Mouse (Mus musculus): ENCODE measurements around the gene Slc35b1. TPM values are rescaled to one million over a fixed set of nuclear protein-coding genes. Genes with fewer than 3 reads are reported as not detected.

Gene Slc35b1
- polyA plus RNA-seq, 1 experiment from 2014 or later: 143 TPM

- ATAC-seq (replicated peaks): no peak
- Histone ChIP-seq H3K9me3 (no peaks in the 10 kb centered on the region), H3K4me1 (peaks cover 22% of the 10 kb centered on the region), H3K9ac (no peak overlapping the region), H3K4me2 (no peak overlapping the region), H3K27ac (no peak overlapping the region), H3K27me3 (replicated peaks) (no peaks in the 10 kb centered on the region), H3K36me3 (replicated peaks) (peaks cover 42% of the 10 kb centered on the region), H3K4me3 (no peak overlapping the region)
- 76% methylated on average over 3 of the region's 3 CpGs for WGBS
Measured at GRCm38 (mm10) chr11:95389006-95389405, 4.5 kb downstream of the Slc35b1 start.

DNA sequence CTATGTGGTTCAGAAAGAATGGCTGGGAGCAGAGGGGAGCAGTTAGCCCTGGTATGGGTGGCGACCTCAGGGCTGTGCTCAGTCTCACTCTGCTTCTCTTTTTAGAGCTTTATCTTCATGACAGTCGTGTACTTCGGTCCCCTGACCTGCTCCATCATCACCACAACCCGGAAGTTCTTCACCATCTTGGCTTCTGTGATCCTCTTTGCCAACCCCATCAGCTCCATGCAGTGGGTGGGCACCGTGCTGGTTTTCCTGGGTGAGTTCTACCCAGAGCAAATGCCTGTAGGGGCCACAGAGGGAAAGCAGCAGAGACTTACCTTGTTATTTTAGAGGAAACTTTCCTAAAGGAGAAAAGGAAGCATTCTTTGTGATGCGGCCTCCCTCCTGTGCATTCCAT lies 5.9 kb downstream of the Slc35b1 start:
- Histone ChIP-seq H3K4me3 (no peak overlapping the region), H3K4me1 (peaks cover 21% of the 10 kb centered on the region), H3K27me3 (replicated peaks) (no peaks in the 10 kb centered on the region), H3K27ac (no peak overlapping the region), H3K9ac (no peak overlapping the region), H3K4me2 (no peak overlapping the region), H3K36me3 (replicated peaks) (peaks cover 42% of the 10 kb centered on the region), H3K9me3 (no peaks in the 10 kb centered on the region)
- 99% methylated on average over 6 of the region's 6 CpGs for WGBS
- ATAC-seq (replicated peaks): no peak

- ATAC-seq (replicated peaks): no peak
- Histone ChIP-seq H3K9me3 (no peaks in the 10 kb centered on the region), H3K9ac (no peak overlapping the region), H3K36me3 (replicated peaks) (peaks cover 42% of the 10 kb centered on the region), H3K27me3 (replicated peaks) (no peaks in the 10 kb centered on the region), H3K4me2 (no peak overlapping the region), H3K4me1 (peaks cover 13% of the 10 kb centered on the region), H3K4me3 (no peak overlapping the region), H3K27ac (no peak overlapping the region)
- WGBS: 63% methylated on average over 4 of the region's 4 CpGs
Measured at GRCm38 (mm10) chr11:95391201-95391600, 6.7 kb downstream of the Slc35b1 start.

GRCm38 (mm10) chr11:95391743-95392142 lies 7.3 kb downstream of the Slc35b1 start:
- 59% methylated on average over 5 of the region's 5 CpGs for WGBS
- no peak overlapping the region for H3K9ac ChIP-seq
- no peak for ATAC-seq (replicated peaks)
- no peaks in the 10 kb centered on the region for H3K27me3 ChIP-seq (replicated peaks)
- no peak overlapping the region for H3K4me2 ChIP-seq
- H3K36me3 ChIP-seq (replicated peaks): peaks cover 42% of the 10 kb centered on the region
- no peak overlapping the region for H3K27ac ChIP-seq
- H3K4me3 ChIP-seq: no peak overlapping the region
- no peaks in the 10 kb centered on the region for H3K9me3 ChIP-seq
- peaks cover 8% of the 10 kb centered on the region; the same call in 1 of the 2 replicates for H3K4me1 ChIP-seq

DNA sequence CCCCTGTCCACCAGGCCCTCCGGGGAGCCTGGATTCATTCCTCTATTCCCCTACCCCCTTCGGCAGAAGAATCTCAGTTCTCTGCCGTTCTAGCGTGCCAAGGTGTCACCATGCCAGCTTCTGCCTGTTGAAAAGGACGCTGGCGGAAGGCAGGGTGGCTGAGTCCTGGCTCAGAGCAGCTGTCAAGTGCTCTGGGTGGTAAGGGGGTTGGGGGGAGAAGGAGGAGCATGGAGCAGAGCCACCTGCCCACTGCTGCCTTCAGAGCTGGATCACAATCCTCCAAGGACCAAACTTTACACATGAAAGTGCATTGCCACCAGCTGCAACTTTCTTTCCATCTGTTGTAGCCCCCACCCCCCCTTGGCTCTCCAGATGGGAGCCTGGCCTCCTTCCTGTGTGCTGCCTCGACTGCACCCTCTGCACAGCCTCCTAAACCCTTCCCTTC lies 7.8 kb downstream of the Slc35b1 start:
- H3K27me3 ChIP-seq (replicated peaks): no peaks in the 10 kb centered on the region
- H3K4me2 ChIP-seq: no peak overlapping the region
- H3K4me1 ChIP-seq: peaks cover 3% of the 10 kb centered on the region; the same call in 1 of the 2 replicates
- H3K4me3 ChIP-seq: no peak overlapping the region
- WGBS: 46% methylated on average over 7 of the region's 7 CpGs
- H3K9ac ChIP-seq: no peak overlapping the region
- no peaks in the 10 kb centered on the region for H3K9me3 ChIP-seq
- peak; percentile 63; the same call in 1 of the 2 replicates for ATAC-seq (replicated peaks)
- no peak overlapping the region for H3K27ac ChIP-seq
- H3K36me3 ChIP-seq (replicated peaks): peaks cover 38% of the 10 kb centered on the region

DNA sequence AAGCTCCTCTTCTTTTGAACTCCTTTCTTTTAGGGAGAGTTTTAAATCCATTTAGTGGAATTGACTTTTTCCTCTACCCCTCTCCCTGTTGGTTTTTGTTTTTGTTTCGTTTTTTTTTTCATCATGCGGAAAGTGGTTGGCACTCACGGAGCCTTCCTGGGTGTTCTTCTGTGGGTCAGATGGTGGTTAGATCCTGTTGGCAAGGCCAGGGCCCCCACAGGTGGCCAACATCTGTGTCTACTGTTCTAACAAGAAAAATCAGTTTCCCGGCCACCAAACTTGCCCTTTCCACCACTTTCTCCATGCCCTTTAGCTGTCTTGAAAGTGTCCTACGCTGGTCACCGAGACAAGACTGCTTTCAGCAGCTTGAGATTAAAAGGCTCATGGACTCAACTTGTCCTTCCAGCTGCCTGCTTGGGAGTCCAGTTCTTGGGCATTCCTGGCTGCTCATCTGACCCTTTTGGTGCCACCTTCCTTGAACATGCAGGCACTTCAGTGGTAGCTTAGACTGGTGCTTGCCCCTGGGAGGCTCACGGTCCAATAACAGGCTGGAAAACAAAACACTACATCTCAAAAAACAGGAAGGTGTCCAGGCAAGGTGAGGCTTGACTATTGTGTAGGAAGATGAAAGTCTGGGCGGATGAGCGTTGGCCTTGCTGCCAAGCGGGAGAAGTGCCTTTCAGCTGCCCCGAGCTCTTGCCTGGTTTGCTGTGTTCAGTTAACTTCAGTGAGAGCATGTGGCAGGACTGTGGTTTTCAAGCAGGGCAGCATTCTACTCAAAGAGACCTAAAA lies 8.4 kb downstream of the Slc35b1 start:
- WGBS: 79% methylated on average over 11 of the region's 11 CpGs
- H3K9ac ChIP-seq: no peak overlapping the region
- no peaks in the 10 kb centered on the region for H3K27me3 ChIP-seq (replicated peaks)
- H3K4me2 ChIP-seq: no peak overlapping the region
- H3K4me1 ChIP-seq: peaks cover 3% of the 10 kb centered on the region; the same call in 1 of the 2 replicates
- peaks cover 31% of the 10 kb centered on the region for H3K36me3 ChIP-seq (replicated peaks)
- H3K4me3 ChIP-seq: no peak overlapping the region
- no peak overlapping the region for H3K27ac ChIP-seq
- H3K9me3 ChIP-seq: no peaks in the 10 kb centered on the region
- ATAC-seq (replicated peaks): no peak

- Histone ChIP-seq H3K27ac (no peak overlapping the region), H3K9ac (no peak overlapping the region), H3K27me3 (replicated peaks) (no peaks in the 10 kb centered on the region), H3K4me1 (peaks cover 3% of the 10 kb centered on the region; the same call in 1 of the 2 replicates), H3K9me3 (no peaks in the 10 kb centered on the region), H3K4me3 (no peak overlapping the region), H3K36me3 (replicated peaks) (peaks cover 26% of the 10 kb centered on the region), H3K4me2 (no peak overlapping the region)
- 29% methylated on average over 5 of the region's 5 CpGs for WGBS
- ATAC-seq (replicated peaks): no peak
Measured at GRCm38 (mm10) chr11:95393500-95393816, 9.0 kb downstream of the Slc35b1 start.

- peaks cover 3% of the 10 kb centered on the region; the same call in 1 of the 2 replicates for H3K4me1 ChIP-seq
- WGBS: 53% methylated on average over 5 of the region's 5 CpGs
- H3K4me3 ChIP-seq: no peak overlapping the region
- no peak overlapping the region for H3K27ac ChIP-seq
- H3K9ac ChIP-seq: no peak overlapping the region
- H3K4me2 ChIP-seq: no peak overlapping the region
- H3K36me3 ChIP-seq (replicated peaks): peaks cover 20% of the 10 kb centered on the region
- no peaks in the 10 kb centered on the region for H3K9me3 ChIP-seq
- no peaks in the 10 kb centered on the region for H3K27me3 ChIP-seq (replicated peaks)
- ATAC-seq (replicated peaks): no peak
Measured at GRCm38 (mm10) chr11:95394112-95394511, 9.6 kb downstream of the Slc35b1 start.

- Histone ChIP-seq H3K4me2 (no peak overlapping the region), H3K36me3 (replicated peaks) (no peaks in the 10 kb centered on the region), H3K27me3 (replicated peaks) (no peaks in the 10 kb centered on the region), H3K4me3 (no peak overlapping the region), H3K4me1 (peaks cover 8% of the 10 kb centered on the region; the same call in 1 of the 2 replicates), H3K9ac (no peak overlapping the region), H3K27ac (no peak overlapping the region), H3K9me3 (no peaks in the 10 kb centered on the region)
- WGBS: 50% methylated on average over 1 of the region's 1 CpGs
- ATAC-seq (replicated peaks): no peak
Measured at GRCm38 (mm10) chr11:95396548-95396947, 12.1 kb downstream of the Slc35b1 start.

DNA sequence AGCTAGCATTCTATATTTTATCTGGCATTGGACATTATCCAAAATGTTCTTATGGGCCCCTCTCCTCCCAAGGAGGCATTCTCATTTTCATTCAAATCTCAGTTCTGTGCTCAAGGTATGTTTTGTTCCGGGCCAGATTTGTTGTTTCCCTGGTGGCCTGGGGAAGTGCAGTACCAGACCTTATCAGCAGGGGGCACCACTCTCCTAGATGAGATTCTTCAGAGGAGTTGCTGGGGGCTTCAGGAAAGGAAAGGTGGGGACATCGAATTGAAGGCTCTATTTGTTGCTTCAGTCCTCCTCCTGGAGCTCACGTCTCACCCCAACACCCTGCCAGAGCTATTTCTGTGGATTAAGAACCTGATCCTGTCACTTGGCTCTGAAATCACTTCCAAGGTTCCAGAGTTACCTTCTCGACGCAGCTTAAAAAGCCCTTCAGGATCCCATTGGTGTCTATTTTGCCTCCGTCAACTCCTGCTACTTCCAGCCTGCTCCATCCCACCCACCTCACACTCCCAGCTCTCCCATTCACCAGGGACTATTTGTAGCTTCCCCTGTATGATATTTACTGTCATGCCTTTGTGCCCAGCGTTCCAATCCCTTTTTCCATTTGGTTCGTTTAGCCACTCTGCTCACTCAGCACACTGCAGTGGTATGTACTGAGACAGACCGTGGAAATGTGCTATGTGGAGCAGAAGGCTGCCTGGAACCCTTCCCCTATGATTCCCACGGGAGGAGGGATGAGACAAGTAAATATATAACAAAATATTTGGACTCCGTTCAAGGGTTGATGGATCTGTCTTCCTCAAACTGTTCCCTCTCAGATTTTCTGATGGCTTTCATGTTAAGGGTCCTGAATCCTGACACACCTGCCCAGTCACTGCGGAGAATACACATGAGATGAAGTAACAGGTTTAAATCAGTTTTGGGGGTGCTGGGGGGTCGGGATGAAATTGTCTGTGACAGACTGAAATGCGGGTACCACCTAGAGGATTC lies 13.6 kb downstream of the Slc35b1 start:
- Histone ChIP-seq H3K9ac (no peak overlapping the region), H3K27me3 (replicated peaks) (no peaks in the 10 kb centered on the region), H3K4me1 (0 out of 2 replicates have a peak, but pooled peaks cover 5% of the 10 kb centered on the region), H3K9me3 (no peaks in the 10 kb centered on the region), H3K27ac (no peak overlapping the region), H3K4me2 (no peak overlapping the region), H3K4me3 (no peak overlapping the region), H3K36me3 (replicated peaks) (no peaks in the 10 kb centered on the region)
- ATAC-seq (replicated peaks): no peak
- 56% methylated on average over 14 of the region's 14 CpGs for WGBS

- no peak for ATAC-seq (replicated peaks)
- H3K4me3 ChIP-seq: no peak overlapping the region
- H3K27me3 ChIP-seq (replicated peaks): no peaks in the 10 kb centered on the region
- no peaks in the 10 kb centered on the region for H3K9me3 ChIP-seq
- no peak overlapping the region for H3K27ac ChIP-seq
- H3K4me1 ChIP-seq: 0 out of 2 replicates have a peak, but pooled peaks cover 5% of the 10 kb centered on the region
- no peak overlapping the region for H3K9ac ChIP-seq
- WGBS: 63% methylated on average over 13 of the region's 13 CpGs
- H3K36me3 ChIP-seq (replicated peaks): no peaks in the 10 kb centered on the region
- H3K4me2 ChIP-seq: no peak overlapping the region
Measured at GRCm38 (mm10) chr11:95399520-95400020, 15.1 kb downstream of the Slc35b1 start.

- H3K36me3 ChIP-seq (replicated peaks): no peaks in the 10 kb centered on the region
- H3K4me3 ChIP-seq: no peak overlapping the region
- no peak overlapping the region for H3K27ac ChIP-seq
- no peak overlapping the region for H3K9ac ChIP-seq
- H3K9me3 ChIP-seq: no peaks in the 10 kb centered on the region
- H3K4me2 ChIP-seq: no peak overlapping the region
- 90% methylated on average over 5 of the region's 5 CpGs for WGBS
- ATAC-seq (replicated peaks): no peak
- no peaks in the 10 kb centered on the region for H3K27me3 ChIP-seq (replicated peaks)
- H3K4me1 ChIP-seq: 0 out of 2 replicates have a peak, but pooled peaks cover 5% of the 10 kb centered on the region
Measured at GRCm38 (mm10) chr11:95401568-95401967, 17.1 kb downstream of the Slc35b1 start.
